Mouse (Mus musculus) heart, embryonic 11.5 days (tissue): ENCODE measurements around the gene Bod1l. TPM values are rescaled to one million over a fixed set of nuclear protein-coding genes. Genes with fewer than 3 reads are reported as not detected.

Experiments used
- ATAC-seq: fragments of 200-750 bp; cut with Nextera tagmentation; replicated peaks from 2 replicates; pipeline ENCODE4 v1.8.0; 2017; ENCODE audit warnings: moderate library complexity; ENCODE audit not compliant: insufficient number of reproducible peaks, low FRiP score, low TSS enrichment
- H3K27ac ChIP-seq: fragments of 300-500 bp; sonication (generic); 2 replicates; pipeline ENCODE4 v1.5.1; 2014; ENCODE audit warnings: mild to moderate bottlenecking, low read depth, low read length
- H3K27me3 ChIP-seq: fragments of 300-500 bp; sonication (generic); 2 replicates; pipeline ENCODE4 v1.6.1; 2014; ENCODE audit warnings: mild to moderate bottlenecking, low read length, mixed read lengths; ENCODE audit not compliant: control insufficient read depth, insufficient read depth
- H3K36me3 ChIP-seq: fragments of 300-500 bp; sonication (generic); 2 replicates; pipeline ENCODE4 v1.6.1; 2014; ENCODE audit warnings: mild to moderate bottlenecking, low read length, moderate library complexity, mixed read lengths; ENCODE audit not compliant: control insufficient read depth, insufficient read depth
- H3K4me1 ChIP-seq: fragments of 300-500 bp; sonication (generic); 2 replicates; pipeline ENCODE4 v1.6.1; 2014; ENCODE audit warnings: low read length; ENCODE audit not compliant: control insufficient read depth, insufficient read depth
- H3K4me2 ChIP-seq: fragments of 300-500 bp; sonication (generic); 2 replicates; pipeline ENCODE4 v1.6.1; 2014; ENCODE audit warnings: mild to moderate bottlenecking, moderate library complexity
- H3K4me3 ChIP-seq: fragments of 300-500 bp; sonication (generic); 2 replicates; pipeline ENCODE4 v1.5.1; 2014; ENCODE audit warnings: low read depth, low read length
- H3K9ac ChIP-seq: fragments of 300-500 bp; sonication (generic); 2 replicates; pipeline ENCODE4 v1.6.1; 2014; ENCODE audit warnings: mild to moderate bottlenecking, low read depth, low read length, moderate library complexity
- H3K9me3 ChIP-seq: fragments of 300-500 bp; sonication (generic); replicated peaks from 2 replicates; pipeline ENCODE4 v1.6.1; 2016; ENCODE audit warnings: low read length; ENCODE audit not compliant: control insufficient read depth
- WGBS: fragments of 180-500 bp; shearing (Covaris S2); extraction: QIAGEN DNeasy Blood & Tissue Kit; methylation state at CpG from one replicate; pipeline ENCODE4 v1.1.7; 2014; ENCODE audit not compliant: insufficient replicate concordance; 5-methylcytosine and 5-hydroxymethylcytosine counted together
- polyA plus RNA-seq: library from polyadenylated mRNA; unstranded; fragments of >200 nt; fragmentation: Nextera tagmentation; extraction: Ambion mirVana; gene quantifications from 2 replicates; pipeline ENCODE4 v1.2.1, GENCODE M21; 2014

The Bod1l gene
- polyA plus RNA-seq, 1 experiment from 2014 or later: 17.3 TPM

DNA sequence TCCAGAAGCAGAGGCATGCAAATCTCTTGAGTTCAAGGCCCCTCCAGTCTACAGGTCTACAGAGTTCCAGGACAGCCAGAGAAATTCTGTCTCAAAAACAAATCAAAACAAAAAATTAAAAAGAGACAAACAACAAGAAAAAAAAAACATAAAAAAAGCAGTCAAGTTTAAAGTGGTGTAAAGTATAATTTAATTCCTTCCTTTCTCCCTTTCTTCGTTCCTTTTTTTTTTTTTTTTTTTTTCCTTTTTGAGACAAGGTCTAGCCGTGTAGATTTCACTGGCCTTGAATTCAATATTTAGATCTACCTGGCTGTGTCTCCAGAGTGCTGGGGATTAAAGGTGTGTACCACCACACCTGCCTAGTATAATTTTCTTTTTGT, 1.4 kb upstream of the Bod1l start:
- ATAC-seq: no peak
- Histone ChIP-seq H3K36me3 (no peaks in the 10 kb centered on the region), H3K4me3 (peak overlapping the region; percentile 98), H3K27me3 (no peaks in the 10 kb centered on the region), H3K4me1 (peaks cover 10% of the 10 kb centered on the region), H3K27ac (no peak overlapping the region), H3K9ac (peak overlapping the region; percentile 63), H3K9me3 (no peaks in the 10 kb centered on the region), H3K4me2 (peak overlapping the region; percentile 74)
- 76% methylated on average over 2 of the region's 2 CpGs for WGBS

DNA sequence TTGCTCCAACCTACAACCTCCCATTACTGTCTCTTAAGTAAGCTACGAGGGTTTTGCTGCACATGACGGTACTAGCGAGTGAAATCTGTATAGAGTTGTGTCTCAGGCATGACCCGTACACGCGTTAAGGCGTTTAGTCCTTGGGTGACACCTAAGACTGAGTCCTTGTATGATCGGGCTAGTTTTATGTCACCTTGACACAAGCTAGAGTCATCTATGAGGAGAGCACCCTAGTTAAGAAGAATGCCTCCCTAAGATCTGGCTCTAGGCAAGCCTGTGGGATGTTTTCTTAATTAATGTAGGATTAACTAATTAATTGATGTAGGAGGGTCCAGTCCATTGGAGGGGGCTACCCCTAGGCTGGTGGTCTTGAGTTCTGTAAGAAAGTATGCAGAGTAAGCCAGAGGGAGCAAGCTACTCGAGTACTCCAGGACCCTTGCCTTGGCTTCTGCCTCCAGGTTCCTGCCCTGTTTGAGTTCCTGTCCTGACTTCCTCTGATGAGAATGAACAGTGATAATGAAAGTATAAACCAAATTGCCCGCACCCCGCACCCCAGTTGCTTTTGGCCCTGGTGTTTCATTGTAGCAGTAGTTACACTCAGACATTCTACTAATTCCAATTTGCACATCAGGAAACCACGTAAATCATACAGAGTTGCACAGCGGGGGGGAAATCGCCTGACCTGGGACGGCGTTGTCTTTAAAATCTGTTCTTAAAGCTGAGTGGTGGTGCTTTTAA, 874 bp upstream of the Bod1l start:
- WGBS: 19% methylated on average over 16 of the region's 16 CpGs
- Histone ChIP-seq H3K27me3 (no peaks in the 10 kb centered on the region), H3K4me1 (peaks cover 10% of the 10 kb centered on the region), H3K27ac (no peak overlapping the region), H3K36me3 (no peaks in the 10 kb centered on the region), H3K4me2 (peak overlapping the region; percentile 74), H3K9me3 (no peaks in the 10 kb centered on the region), H3K4me3 (peak overlapping the region; percentile 98), H3K9ac (peak overlapping the region; percentile 63)
- ATAC-seq: peak; percentile 56

DNA sequence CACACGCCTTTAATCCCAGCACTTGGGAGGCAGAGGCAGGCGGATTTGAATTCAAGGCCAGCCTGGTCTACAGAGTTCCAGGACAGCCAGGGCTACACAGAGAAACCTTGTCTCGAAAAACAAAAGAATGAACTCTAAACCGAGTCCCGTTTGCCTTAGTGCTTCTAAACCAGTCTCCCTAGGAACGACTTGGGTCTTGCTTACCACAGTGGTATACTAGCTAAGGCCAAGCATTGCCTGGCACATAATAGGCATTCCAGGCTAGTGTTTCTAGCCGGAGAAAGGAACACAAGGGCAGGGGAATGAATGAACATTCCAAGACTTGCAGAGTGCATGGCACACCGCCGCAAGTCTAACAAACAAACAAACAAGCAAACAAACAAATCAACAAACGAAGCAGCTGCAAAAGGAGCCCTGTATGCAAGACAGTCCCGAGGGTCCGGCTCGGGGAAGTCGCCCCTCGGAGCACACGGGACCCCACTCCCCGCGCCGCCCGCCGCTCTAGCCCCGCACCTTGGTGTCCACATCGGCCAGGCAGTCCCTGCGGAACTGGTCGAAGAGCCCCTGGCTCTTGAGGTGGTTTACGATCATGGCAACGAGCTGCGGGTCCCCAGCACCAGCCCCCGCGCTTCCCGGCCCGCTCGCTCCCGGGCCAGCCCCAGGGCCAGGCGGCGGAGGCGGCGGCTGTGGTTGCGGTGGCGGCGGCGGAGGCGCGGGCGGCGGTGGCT, 532 bp downstream of the Bod1l start:
- under 1% methylated on average over 43 of the region's 46 CpGs for WGBS
- peak overlapping the region; percentile 81 for H3K4me2 ChIP-seq
- H3K27me3 ChIP-seq: no peaks in the 10 kb centered on the region
- peak overlapping the region; percentile 97 for H3K9ac ChIP-seq
- peaks cover 10% of the 10 kb centered on the region for H3K4me1 ChIP-seq
- no peaks in the 10 kb centered on the region for H3K9me3 ChIP-seq
- peak; percentile 44 for ATAC-seq
- peak overlapping the region; percentile 71 for H3K27ac ChIP-seq
- H3K4me3 ChIP-seq: peak overlapping the region; percentile 98
- no peaks in the 10 kb centered on the region for H3K36me3 ChIP-seq

GRCm38 (mm10) chr5:41842681-41843080, 1.4 kb downstream of the Bod1l start:
- no peaks in the 10 kb centered on the region for H3K9me3 ChIP-seq
- peak overlapping the region; percentile 81 for H3K4me2 ChIP-seq
- H3K27ac ChIP-seq: no peak overlapping the region
- 17% methylated on average over 5 of the region's 5 CpGs for WGBS
- ATAC-seq: no peak
- peaks cover 10% of the 10 kb centered on the region for H3K4me1 ChIP-seq
- no peaks in the 10 kb centered on the region for H3K36me3 ChIP-seq
- no peaks in the 10 kb centered on the region for H3K27me3 ChIP-seq
- H3K4me3 ChIP-seq: peak overlapping the region; percentile 98
- H3K9ac ChIP-seq: peak overlapping the region; percentile 97

DNA sequence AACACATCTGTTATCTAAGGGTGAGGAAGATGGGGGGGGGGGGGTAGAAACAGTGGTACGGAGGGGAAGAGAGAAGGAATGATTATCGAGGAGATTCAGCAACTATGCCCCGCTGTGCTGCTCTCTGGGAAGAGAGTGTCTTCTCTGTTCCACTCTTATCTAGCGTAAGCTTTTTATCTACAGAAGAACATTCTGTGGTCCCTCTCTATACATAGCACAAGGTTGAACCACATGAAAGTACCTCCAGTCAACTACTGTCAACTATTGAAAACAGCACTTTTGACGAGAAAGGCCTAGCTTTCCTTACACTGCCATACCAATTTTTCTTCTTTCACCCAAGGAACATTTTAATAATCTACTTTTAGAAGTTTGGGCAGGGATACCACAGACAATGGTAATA, 2.4 kb downstream of the Bod1l start:
- no peak for ATAC-seq
- H3K4me3 ChIP-seq: no peak overlapping the region
- no peaks in the 10 kb centered on the region for H3K9me3 ChIP-seq
- H3K36me3 ChIP-seq: no peaks in the 10 kb centered on the region
- no peak overlapping the region for H3K4me2 ChIP-seq
- H3K4me1 ChIP-seq: peaks cover 10% of the 10 kb centered on the region
- H3K27ac ChIP-seq: no peak overlapping the region
- H3K27me3 ChIP-seq: no peaks in the 10 kb centered on the region
- 77% methylated on average over 5 of the region's 5 CpGs for WGBS
- H3K9ac ChIP-seq: no peak overlapping the region

DNA sequence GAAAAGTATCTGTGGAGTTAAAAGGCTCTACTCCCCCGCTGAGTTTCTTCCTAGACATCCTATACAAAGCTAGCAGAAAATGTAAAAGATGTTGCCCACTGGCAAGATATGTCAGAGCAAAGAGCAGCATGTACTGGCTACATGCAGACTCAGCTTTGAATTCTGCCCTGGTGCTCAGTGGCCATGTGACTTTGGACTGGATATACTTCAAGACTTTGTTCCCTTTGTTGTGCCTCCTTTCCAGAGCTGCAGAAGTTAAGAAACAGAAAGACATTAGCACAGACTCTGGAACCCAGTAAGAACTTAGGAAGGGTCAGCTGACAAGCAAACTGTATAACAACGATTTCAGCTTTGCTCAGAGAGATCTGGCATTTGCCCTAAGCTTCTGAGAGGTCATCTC, 14.0 kb downstream of the Bod1l start:
- Histone ChIP-seq H3K27ac (no peak overlapping the region), H3K9me3 (no peaks in the 10 kb centered on the region), H3K36me3 (peaks cover 28% of the 10 kb centered on the region), H3K4me2 (no peak overlapping the region), H3K4me1 (no peaks in the 10 kb centered on the region), H3K27me3 (no peaks in the 10 kb centered on the region), H3K9ac (no peak overlapping the region), H3K4me3 (no peak overlapping the region)
- WGBS: 88% methylated on average over 2 of the region's 2 CpGs
- no peak for ATAC-seq

GRCm38 (mm10) chr5:41821158-41821557, 23.0 kb downstream of the Bod1l start:
- ATAC-seq: no peak

DNA sequence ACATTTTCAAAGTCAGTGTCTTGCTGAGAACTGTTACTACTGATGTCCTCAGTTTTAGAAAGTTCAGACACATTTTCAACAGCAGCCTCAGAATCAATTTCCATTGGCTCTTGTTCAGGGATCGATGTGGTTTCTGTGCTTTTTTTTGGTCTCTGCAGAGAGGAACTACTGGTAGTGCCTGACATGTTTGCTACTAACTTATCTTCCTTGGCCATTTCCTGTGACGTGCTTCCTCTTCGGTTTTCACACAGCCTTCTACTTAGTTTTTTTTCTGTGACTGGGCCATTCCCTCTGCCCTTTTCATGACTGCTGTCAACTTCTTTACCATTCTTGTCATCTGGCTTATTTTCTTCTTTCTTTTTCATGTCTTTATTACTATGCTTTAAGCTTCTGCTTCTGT, 23.6 kb downstream of the Bod1l start:
- H3K9me3 ChIP-seq: no peaks in the 10 kb centered on the region
- peaks cover 3% of the 10 kb centered on the region; the same call in 1 of the 2 replicates for H3K4me1 ChIP-seq
- WGBS: 50% methylated on average over 3 of the region's 3 CpGs
- H3K36me3 ChIP-seq: peaks cover 44% of the 10 kb centered on the region
- ATAC-seq: no peak
- no peak overlapping the region for H3K4me2 ChIP-seq
- no peak overlapping the region for H3K9ac ChIP-seq
- no peak overlapping the region for H3K4me3 ChIP-seq
- H3K27ac ChIP-seq: no peak overlapping the region
- no peaks in the 10 kb centered on the region for H3K27me3 ChIP-seq

More at GRCm38 (mm10) chr5:41821158-41821557, 23.0 kb downstream of the Bod1l start:
- Histone ChIP-seq H3K27ac (no peak overlapping the region), H3K4me3 (no peak overlapping the region), H3K36me3 (peaks cover 44% of the 10 kb centered on the region), H3K4me1 (peaks cover 3% of the 10 kb centered on the region; the same call in 1 of the 2 replicates), H3K9me3 (no peaks in the 10 kb centered on the region), H3K4me2 (no peak overlapping the region), H3K9ac (no peak overlapping the region), H3K27me3 (no peaks in the 10 kb centered on the region)
- 39% methylated on average over 9 of the region's 9 CpGs for WGBS
